8 mouse cellular contexts compared by ENCODE assay signal in genomic region chr2:84650464-84651195, GRCm38 (mm10). TPM values are rescaled to one million over a fixed set of nuclear protein-coding genes. Genes with fewer than 3 reads are reported as not detected.
DNase-seq lines count a peak whose midpoint lies in the region; ATAC-seq lines count a peak whose summit lies in the region.

Gene Ctnnd1, minus strand, starts transcription at chr2:84650765.

- WGBS in forebrain, embryonic 10.5 days, result under 1% methylated on average over 15 of the region's 15 CpGs
- under 1% methylated on average over 15 of the region's 15 CpGs for WGBS in heart, embryonic 14.5 days
- 0% methylated on average over 15 of the region's 15 CpGs for WGBS in liver, embryonic 12.5 days (ENCODE audit: insufficient replicate concordance)
- under 1% methylated on average over 15 of the region's 15 CpGs for WGBS in neural tube, embryonic 11.5 days

- peak within 1 kb of the TSS; percentile 79 for H3K4me2 ChIP-seq in heart, embryonic 14.5 days (ENCODE audit: low read length)
- H3K4me2 ChIP-seq in liver, embryonic 12.5 days, result peak within 1 kb of the TSS; percentile 74
- peak within 1 kb of the TSS; percentile 68 for H3K4me2 ChIP-seq in neural tube, embryonic 11.5 days (ENCODE audit: low read depth)

- peaks cover 28% of the 10 kb centered on the region for H3K4me1 ChIP-seq in forebrain, embryonic 10.5 days
- peaks cover 3 to 24% of the 10 kb centered on the region in 2 experiments; a peak in 3 of 4 replicates for H3K4me1 ChIP-seq in heart, embryonic 14.5 days (ENCODE audit: control insufficient read depth in 2 of 2, insufficient read depth in 2 of 2, low read length in 2 of 2)
- peaks cover 29% of the 10 kb centered on the region for H3K4me1 ChIP-seq in liver, embryonic 12.5 days
- H3K4me1 ChIP-seq in neural tube, embryonic 11.5 days (ENCODE audit: control insufficient read depth, insufficient read depth, low read length), result 0 out of 2 replicates have a peak, but pooled peaks cover 3% of the 10 kb centered on the region

- H3K9me3 ChIP-seq in forebrain, embryonic 10.5 days, result no peaks in the 10 kb centered on the region
- no peaks in the 10 kb centered on the region for H3K9me3 ChIP-seq in heart, embryonic 14.5 days (ENCODE audit: control insufficient read depth, low read length)
- no peaks in the 10 kb centered on the region for H3K9me3 ChIP-seq in liver, embryonic 12.5 days (replicated peaks)
- H3K9me3 ChIP-seq in neural tube, embryonic 11.5 days (ENCODE audit: control insufficient read depth, low read length), result no peaks in the 10 kb centered on the region

- peak; percentile 93 for ATAC-seq in heart, embryonic 14.5 days (ENCODE audit: insufficient number of reproducible peaks, insufficient read depth, low FRiP score, low read depth)
- peak; percentile 86 for ATAC-seq in liver, embryonic 12.5 days
- peak; percentile 96 for ATAC-seq in neural tube, embryonic 11.5 days (ENCODE audit: insufficient read depth, low FRiP score, low TSS enrichment)

- peak; percentile 91 for DNase-seq in ES-CJ7 (ENCODE audit: low read depth, low spot score)
- peak; percentile 74 for DNase-seq in c-Kit-positive CD71-positive TER-119-negative erythroid progenitor cells, embryonic 14.5 days (ENCODE audit: low read depth)
- peak; percentile 83 for DNase-seq in forebrain, embryonic 10.5 days (ENCODE audit: extremely low spot score, low spot score)
- peak; percentile 92 for DNase-seq in kidney, postnatal 14 days
- DNase-seq in neural tube, embryonic 11.5 days (ENCODE audit: low spot score), result peak; percentile 85
- peak; percentile 34 for DNase-seq in urinary bladder, postnatal 10 days (ENCODE audit: low spot score)

- peak within 1 kb of the TSS; percentile 96 for H3K27ac ChIP-seq in forebrain, embryonic 10.5 days
- peak within 1 kb of the TSS; percentile 95 to 99 for H3K27ac ChIP-seq in heart, embryonic 14.5 days (replicated peaks in 1 of 2; ENCODE audit: control insufficient read depth in 1 of 2, insufficient read depth in 1 of 2, low read depth in 2 of 2, low read length in 2 of 2)
- peak within 1 kb of the TSS; percentile 86 for H3K27ac ChIP-seq in liver, embryonic 12.5 days
- peak within 1 kb of the TSS; percentile 90 for H3K27ac ChIP-seq in neural tube, embryonic 11.5 days (ENCODE audit: low read depth, low read length)

- no peaks in the 10 kb centered on the region for H3K27me3 ChIP-seq in forebrain, embryonic 10.5 days (ENCODE audit: poor library complexity, severe bottlenecking)
- no peaks in the 10 kb centered on the region for H3K27me3 ChIP-seq in heart, embryonic 14.5 days (ENCODE audit: control insufficient read depth, insufficient read depth, low read length)
- no peaks in the 10 kb centered on the region for H3K27me3 ChIP-seq in liver, embryonic 12.5 days (replicated peaks)
- H3K27me3 ChIP-seq in neural tube, embryonic 11.5 days (ENCODE audit: control insufficient read depth, insufficient read depth, low read length), result no peaks in the 10 kb centered on the region

- peak within 1 kb of the TSS; percentile 68 for H3K4me3 ChIP-seq in forebrain, embryonic 10.5 days
- H3K4me3 ChIP-seq in heart, embryonic 14.5 days (ENCODE audit: control insufficient read depth in 1 of 2, insufficient read depth in 1 of 2, low read depth in 1 of 2, low read length in 2 of 2), result peak within 1 kb of the TSS; percentile 65 to 86
- H3K4me3 ChIP-seq in liver, embryonic 12.5 days, result peak within 1 kb of the TSS; percentile 63
- H3K4me3 ChIP-seq in neural tube, embryonic 11.5 days (ENCODE audit: low read depth, low read length), result peak within 1 kb of the TSS; percentile 70

- H3K36me3 ChIP-seq in forebrain, embryonic 10.5 days (replicated peaks), result peaks cover 18% of the 10 kb centered on the region
- no peaks in the 10 kb centered on the region for H3K36me3 ChIP-seq in heart, embryonic 14.5 days (ENCODE audit: control insufficient read depth, insufficient read depth, low read length)
- 0 out of 2 replicates have a peak, but pooled peaks cover 4% of the 10 kb centered on the region for H3K36me3 ChIP-seq in liver, embryonic 12.5 days
- no peaks in the 10 kb centered on the region for H3K36me3 ChIP-seq in neural tube, embryonic 11.5 days (ENCODE audit: control insufficient read depth, insufficient read depth, low read length)

- H3K9ac ChIP-seq in heart, embryonic 14.5 days (ENCODE audit: low read length), result peak within 1 kb of the TSS; percentile 86
- H3K9ac ChIP-seq in liver, embryonic 12.5 days, result peak within 1 kb of the TSS; percentile 83
- H3K9ac ChIP-seq in neural tube, embryonic 11.5 days (ENCODE audit: low read length), result peak within 1 kb of the TSS; percentile 83

RNA-seq across cellular contexts. Expression of gene Ctnnd1, which starts in this region (rescaled TPM):
- polyA plus RNA-seq in forebrain, embryonic 10.5 days (2016; fragmentation: Nextera tagmentation; extraction: Ambion mirVana), result 40.6 and 43.9 TPM in 2 replicates
- 65.2 and 68.5 TPM in 2 replicates for polyA plus RNA-seq in heart, embryonic 14.5 days (2014; fragmentation: Nextera tagmentation; extraction: Ambion mirVana)
- 18.6 and 20.5 TPM in 2 replicates for polyA plus RNA-seq in liver, embryonic 12.5 days (2016; fragmentation: Nextera tagmentation; extraction: Ambion mirVana)
- 37.5 and 43.0 TPM in 2 replicates for polyA plus RNA-seq in neural tube, embryonic 11.5 days (2014; fragmentation: Nextera tagmentation; extraction: Ambion mirVana)

Comparison
In these comparisons a context has a peak if more than half of its experiments do, and no peak if none do; other contexts are left out.
1. Peak in every context shown above with its lines: DNase-seq, ATAC-seq, H3K4me3 ChIP-seq and H3K27ac ChIP-seq.
2. DNase-seq: peak in every context shown above with its lines; median percentile 92 in kidney, postnatal 14 days; 91 in ES-CJ7; 85 in neural tube, embryonic 11.5 days; 83 in forebrain, embryonic 10.5 days; 74 in c-Kit-positive CD71-positive TER-119-negative erythroid progenitor cells, embryonic 14.5 days; 34 in urinary bladder, postnatal 10 days.